Mouse (Mus musculus) intestine, postnatal 0 days (tissue): Measurements from ENCODE around the gene Noct. TPM values are rescaled to one million over a fixed set of nuclear protein-coding genes. Genes with fewer than 3 reads are reported as not detected.

Experiments used
- ATAC-seq: fragments of 200-750 bp; cut with Nextera tagmentation; 2 replicates; pipeline ENCODE4 v1.8.0; 2017; ENCODE audit warnings: mild to moderate bottlenecking, moderate TSS enrichment, moderate library complexity
- H3K27ac ChIP-seq: fragments of 300-500 bp; sonication (generic); 2 replicates; pipeline ENCODE4 v1.5.1; 2014; ENCODE audit warnings: mild to moderate bottlenecking, low read depth, low read length, moderate library complexity
- H3K27me3 ChIP-seq: fragments of 300-500 bp; sonication (generic); replicated peaks from 2 replicates; pipeline ENCODE4 v1.6.1; 2014; ENCODE audit warnings: low read length, mixed read lengths; ENCODE audit not compliant: control insufficient read depth, insufficient read depth
- H3K36me3 ChIP-seq: fragments of 300-500 bp; sonication (generic); 2 replicates; pipeline ENCODE4 v1.6.1; 2014; ENCODE audit warnings: mild to moderate bottlenecking, moderate library complexity; ENCODE audit not compliant: control insufficient read depth, insufficient read depth
- H3K4me1 ChIP-seq: fragments of 300-500 bp; sonication (generic); replicated peaks from 2 replicates; pipeline ENCODE4 v1.6.1; 2014; ENCODE audit warnings: antibody characterized with exemption, low read length, mixed read lengths; ENCODE audit not compliant: control insufficient read depth, insufficient read depth
- H3K4me2 ChIP-seq: fragments of 300-500 bp; sonication (generic); replicated peaks from 2 replicates; pipeline ENCODE4 v1.6.1; 2014; ENCODE audit warnings: low read depth, mild to moderate bottlenecking, moderate library complexity
- H3K4me3 ChIP-seq: fragments of 300-500 bp; sonication (generic); 2 replicates; pipeline ENCODE4 v1.5.1; 2014; ENCODE audit warnings: low read depth, low read length
- H3K9ac ChIP-seq: fragments of 300-500 bp; sonication (generic); 2 replicates; pipeline ENCODE4 v1.6.1; 2014; ENCODE audit warnings: mild to moderate bottlenecking, low read depth, low read length
- H3K9me3 ChIP-seq: fragments of 300-500 bp; sonication (generic); 2 replicates; pipeline ENCODE4 v1.6.1; 2016; ENCODE audit warnings: mixed run types; ENCODE audit not compliant: control insufficient read depth
- CTCF ChIP-seq: sonication (generic); IDR thresholded peaks from 2 replicates; pipeline ENCODE4 v1.5.1; 2016; ENCODE audit warnings: low read depth, mild to moderate bottlenecking, control low read depth, antibody characterized with exemption, moderate library complexity
- WGBS: fragments of 180-500 bp; shearing (Covaris S2); extraction: QIAGEN DNeasy Blood & Tissue Kit; methylation state at CpG from one replicate; pipeline ENCODE4 v1.1.7; 2014; 5-methylcytosine and 5-hydroxymethylcytosine counted together
- polyA plus RNA-seq: library from polyadenylated mRNA; unstranded; fragments of >200 nt; fragmentation: Nextera tagmentation; extraction: Ambion mirVana; gene quantifications from 2 replicates; pipeline ENCODE4 v1.2.1, GENCODE M21; 2015

The Noct gene
- polyA plus RNA-seq, 1 experiment from 2014 or later, result 12.0 TPM

GRCm38 (mm10) chr3:51184715-51185114 lies 39.5 kb upstream of the Noct start:
- no peaks in the 10 kb centered on the region for H3K36me3 ChIP-seq
- TF ChIP-seq CTCF, result no peak
- no peak overlapping the region for H3K4me2 ChIP-seq
- no peaks in the 10 kb centered on the region for H3K9me3 ChIP-seq
- H3K4me1 ChIP-seq, result no peaks in the 10 kb centered on the region
- H3K27me3 ChIP-seq, result no peaks in the 10 kb centered on the region
- H3K9ac ChIP-seq, result no peak overlapping the region
- H3K4me3 ChIP-seq, result no peak overlapping the region
- H3K27ac ChIP-seq, result no peak overlapping the region
- 64% methylated on average over 10 of the region's 10 CpGs for WGBS
- peak; percentile 16; the same call in 1 of the 2 replicates for ATAC-seq

GRCm38 (mm10) chr3:51185406-51185805 lies 38.8 kb upstream of the Noct start:
- no peak overlapping the region for H3K27ac ChIP-seq
- WGBS, result 87% methylated on average over 7 of the region's 7 CpGs

GRCm38 (mm10) chr3:51194075-51194474 lies 30.2 kb upstream of the Noct start:
- no peaks in the 10 kb centered on the region for H3K27me3 ChIP-seq
- H3K27ac ChIP-seq, result no peak overlapping the region
- WGBS, result 50% methylated on average over 6 of the region's 6 CpGs
- H3K9me3 ChIP-seq, result no peaks in the 10 kb centered on the region
- H3K4me2 ChIP-seq, result no peak overlapping the region
- no peak overlapping the region for H3K4me3 ChIP-seq
- H3K36me3 ChIP-seq, result no peaks in the 10 kb centered on the region
- no peaks in the 10 kb centered on the region for H3K4me1 ChIP-seq
- no peak for ATAC-seq
- TF ChIP-seq CTCF, result no peak
- no peak overlapping the region for H3K9ac ChIP-seq

More at GRCm38 (mm10) chr3:51185406-51185805, 38.8 kb upstream of the Noct start:
- H3K36me3 ChIP-seq, result no peaks in the 10 kb centered on the region
- H3K4me3 ChIP-seq, result no peak overlapping the region
- no peak overlapping the region for H3K9ac ChIP-seq
- ATAC-seq, result no peak
- no peak overlapping the region for H3K4me2 ChIP-seq
- H3K4me1 ChIP-seq, result no peaks in the 10 kb centered on the region
- no peaks in the 10 kb centered on the region for H3K27me3 ChIP-seq
- H3K9me3 ChIP-seq, result no peaks in the 10 kb centered on the region
- no peak for TF ChIP-seq CTCF

- ATAC-seq, result peak; percentile 51; the same call in 1 of the 2 replicates
- Histone ChIP-seq H3K4me2 (no peak overlapping the region; the same call in 1 of the 2 replicates), H3K9ac (no peak overlapping the region), H3K9me3 (no peaks in the 10 kb centered on the region), H3K4me3 (no peak overlapping the region), H3K27me3 (no peaks in the 10 kb centered on the region), H3K4me1 (no peaks in the 10 kb centered on the region), H3K36me3 (no peaks in the 10 kb centered on the region), H3K27ac (no peak overlapping the region)
- 23% methylated on average over 8 of the region's 8 CpGs for WGBS
- TF ChIP-seq CTCF, result 0 out of 2 replicates have a peak, but pooled peaks have one; percentile 10
Observed at GRCm38 (mm10) chr3:51195321-51195720, 28.9 kb upstream of the Noct start.

GRCm38 (mm10) chr3:51195736-51196135 lies 28.5 kb upstream of the Noct start:
- Histone ChIP-seq H3K36me3 (no peaks in the 10 kb centered on the region), H3K9ac (no peak overlapping the region), H3K27me3 (no peaks in the 10 kb centered on the region), H3K9me3 (no peaks in the 10 kb centered on the region), H3K4me3 (no peak overlapping the region), H3K4me1 (no peaks in the 10 kb centered on the region), H3K4me2 (no peak overlapping the region; the same call in 1 of the 2 replicates), H3K27ac (no peak overlapping the region)
- no peak for ATAC-seq
- 40% methylated on average over 8 of the region's 8 CpGs for WGBS
- no peak for TF ChIP-seq CTCF

- no peaks in the 10 kb centered on the region for H3K36me3 ChIP-seq
- H3K27me3 ChIP-seq, result no peaks in the 10 kb centered on the region
- no peak overlapping the region for H3K4me2 ChIP-seq
- H3K9ac ChIP-seq, result no peak overlapping the region
- no peaks in the 10 kb centered on the region for H3K9me3 ChIP-seq
- no peaks in the 10 kb centered on the region for H3K4me1 ChIP-seq
- TF ChIP-seq CTCF, result no peak
- no peak overlapping the region for H3K4me3 ChIP-seq
- no peak for ATAC-seq
- WGBS, result 87% methylated on average over 3 of the region's 3 CpGs
- no peak overlapping the region for H3K27ac ChIP-seq
Observed at GRCm38 (mm10) chr3:51196724-51197111, 27.5 kb upstream of the Noct start.
